Mouse (Mus musculus): Measurements from ENCODE around the gene Sema3e. TPM values are rescaled to one million over a fixed set of nuclear protein-coding genes. Genes with fewer than 3 reads are reported as not detected.

Sema3e gene
- polyA plus RNA-seq (2014; fragmentation: Illumina TruSeq; extraction: RNeasy Lipid Tissue Mini Kit (QIAGEN cat#74804); ENCODE audit: low read depth, low replicate concordance): 0.41 TPM

GRCm38 (mm10) chr5:14025205-14026124 is at the start of gene Sema3e:
Gene Sema3e (plus strand): TSS chr5:14025276.

Other genes with a start within 250 kb of the Sema3e start
- not detected for gene Speer3, start 233.7 kb upstream of the Sema3e start, polyA plus RNA-seq (2014; fragmentation: Illumina TruSeq; extraction: RNeasy Lipid Tissue Mini Kit (QIAGEN cat#74804); ENCODE audit: low read depth, low replicate concordance)